In genomic region chr6:113855581-113855980, GRCm38 (mm10) we compare ENCODE assay signal across 16 mouse cellular contexts.
A peak's percentile ranks its signal among the peaks of the same experiment; 100 is the strongest.
DNase-seq lines count a peak whose midpoint lies in the region; ATAC-seq and TF ChIP-seq lines count a peak whose summit lies in the region.
"Had no signal": no experiment of that assay in that cellular context is flagged by ENCODE, and none has a peak within 500 bp of the region (broad histone marks: within the 10 kb centered on the region; RNA-seq: fewer than 3 reads in every experiment).

No protein-coding gene starts in this region.

- H3K9ac ChIP-seq in forebrain, embryonic 13.5 days = no peak overlapping the region
- H3K9ac ChIP-seq in forebrain, postnatal 0 days = no peak overlapping the region
- H3K9ac ChIP-seq in midbrain, postnatal 0 days (replicated peaks; ENCODE audit: low read length, poor library complexity, severe bottlenecking) = no peak overlapping the region
- no peak overlapping the region for H3K9ac ChIP-seq in midbrain, embryonic 15.5 days
- H3K9ac ChIP-seq: embryonic facial prominence, embryonic 15.5 days; limb, embryonic 12.5 days; liver, embryonic 14.5 days; midbrain, embryonic 12.5 days had no signal

- H3K4me3 ChIP-seq in forebrain, embryonic 13.5 days = no peak overlapping the region
- H3K4me3 ChIP-seq in forebrain, postnatal 0 days (ENCODE audit: low read depth, low read length) = no peak overlapping the region
- H3K4me3 ChIP-seq in midbrain, postnatal 0 days (ENCODE audit: low read depth, low read length) = no peak overlapping the region
- no peak overlapping the region for H3K4me3 ChIP-seq in midbrain, embryonic 15.5 days
- H3K4me3 ChIP-seq: embryonic facial prominence, embryonic 15.5 days; limb, embryonic 12.5 days; midbrain, embryonic 12.5 days; myocyte had no signal

- intact Hi-C loops in gastrocnemius, postnatal 36 days (cut with DNase I) = no loop called here

- no peaks in the 10 kb centered on the region for H3K9me3 ChIP-seq in forebrain, embryonic 13.5 days (replicated peaks)
- no peaks in the 10 kb centered on the region for H3K9me3 ChIP-seq in forebrain, postnatal 0 days (ENCODE audit: low read length)
- H3K9me3 ChIP-seq in midbrain, postnatal 0 days (ENCODE audit: low read length) = no peaks in the 10 kb centered on the region
- no peaks in the 10 kb centered on the region for H3K9me3 ChIP-seq in midbrain, embryonic 15.5 days
- H3K9me3 ChIP-seq: embryonic facial prominence, embryonic 15.5 days; limb, embryonic 12.5 days; midbrain, embryonic 12.5 days had no signal

- H3K27ac ChIP-seq in forebrain, embryonic 13.5 days = peak overlapping the region; percentile 57
- H3K27ac ChIP-seq in forebrain, postnatal 0 days (ENCODE audit: low read depth, low read length) = no peak overlapping the region
- no peak overlapping the region for H3K27ac ChIP-seq in midbrain, postnatal 0 days (ENCODE audit: low read depth, low read length)
- H3K27ac ChIP-seq in midbrain, embryonic 15.5 days = no peak overlapping the region
- H3K27ac ChIP-seq: embryonic facial prominence, embryonic 15.5 days; limb, embryonic 12.5 days; liver, embryonic 14.5 days; midbrain, embryonic 12.5 days had no signal

- DNase-seq in forebrain, postnatal 0 days = no peak
- DNase-seq in midbrain, postnatal 0 days (ENCODE audit: low spot score) = peak; percentile 13
- peak; percentile 68 to 81 for DNase-seq in cerebellum, postnatal 25 days
- no peak for DNase-seq in kidney, adult 18-20 months
- no peak for DNase-seq in kidney, adult 8-10 months
- no peak for DNase-seq in gastrocnemius, postnatal 36 days
- DNase-seq: adrenal gland, adult 8-10 months; embryo, embryonic 11 days had no signal

- H3K4me2 ChIP-seq in forebrain, embryonic 13.5 days = no peak overlapping the region
- H3K4me2 ChIP-seq in forebrain, postnatal 0 days (ENCODE audit: low read depth) = no peak overlapping the region
- no peak overlapping the region for H3K4me2 ChIP-seq in midbrain, postnatal 0 days (ENCODE audit: low read depth, low read length, poor library complexity, severe bottlenecking)
- no peak overlapping the region for H3K4me2 ChIP-seq in midbrain, embryonic 15.5 days
- H3K4me2 ChIP-seq: embryonic facial prominence, embryonic 15.5 days; limb, embryonic 12.5 days; midbrain, embryonic 12.5 days had no signal

- H3K27me3 ChIP-seq in forebrain, embryonic 13.5 days = no peaks in the 10 kb centered on the region
- H3K27me3 ChIP-seq in forebrain, postnatal 0 days (ENCODE audit: insufficient read depth, low read length) = no peaks in the 10 kb centered on the region
- H3K27me3 ChIP-seq in midbrain, postnatal 0 days (ENCODE audit: insufficient read depth, low read length) = no peaks in the 10 kb centered on the region
- H3K27me3 ChIP-seq in midbrain, embryonic 15.5 days (replicated peaks) = no peaks in the 10 kb centered on the region
- H3K27me3 ChIP-seq: embryonic facial prominence, embryonic 15.5 days; limb, embryonic 12.5 days; midbrain, embryonic 12.5 days had no signal

- H3K4me1 ChIP-seq in forebrain, embryonic 13.5 days = peaks cover 78% of the 10 kb centered on the region
- H3K4me1 ChIP-seq in forebrain, postnatal 0 days (ENCODE audit: insufficient read depth) = peaks cover 33% of the 10 kb centered on the region
- 0 out of 2 replicates have a peak, but pooled peaks cover 2% of the 10 kb centered on the region for H3K4me1 ChIP-seq in midbrain, postnatal 0 days (ENCODE audit: insufficient read depth, low read length)
- peaks cover 16% of the 10 kb centered on the region for H3K4me1 ChIP-seq in midbrain, embryonic 15.5 days
- H3K4me1 ChIP-seq: embryonic facial prominence, embryonic 15.5 days; limb, embryonic 12.5 days had no signal

- ATAC-seq in forebrain, embryonic 13.5 days = no peak
- ATAC-seq in forebrain, postnatal 0 days = no peak
- ATAC-seq in midbrain, postnatal 0 days (ENCODE audit: low FRiP score) = no peak
- no peak for ATAC-seq in midbrain, embryonic 15.5 days (replicated peaks)
- ATAC-seq: inflammation-experienced regulatory T-cells, adult 6 months had no signal

- H3K36me3 ChIP-seq in forebrain, embryonic 13.5 days (ENCODE audit: poor library complexity, severe bottlenecking) = no peaks in the 10 kb centered on the region
- H3K36me3 ChIP-seq in forebrain, postnatal 0 days (ENCODE audit: insufficient read depth) = no peaks in the 10 kb centered on the region
- H3K36me3 ChIP-seq in midbrain, postnatal 0 days (ENCODE audit: insufficient read depth, low read length) = no peaks in the 10 kb centered on the region
- H3K36me3 ChIP-seq in midbrain, embryonic 15.5 days (replicated peaks) = no peaks in the 10 kb centered on the region
- H3K36me3 ChIP-seq: embryonic facial prominence, embryonic 15.5 days; limb, embryonic 12.5 days; midbrain, embryonic 12.5 days had no signal

- TF ChIP-seq CTCF in forebrain, postnatal 0 days (IDR thresholded peaks at IDR 0.05; ENCODE audit: low read depth) = no peak
- no peak for TF ChIP-seq CTCF in midbrain, postnatal 0 days (IDR thresholded peaks at IDR 0.05)

Comparison
In these comparisons a context has a peak if more than half of its experiments do, and no peak if none do; other contexts are left out.
1. DNase-seq: peak in midbrain, postnatal 0 days (single experiment) and cerebellum, postnatal 25 days (2 of 2); none in forebrain, postnatal 0 days (single experiment), kidney, adult 18-20 months (single experiment), kidney, adult 8-10 months (0 of 2) and gastrocnemius, postnatal 36 days (0 of 2).